Mouse (Mus musculus): ENCODE measurements around the gene Garnl3. TPM values are rescaled to one million over a fixed set of nuclear protein-coding genes. Genes with fewer than 3 reads are reported as not detected.
"Not testable (repeated sequence)": the region's sequence is repeated elsewhere in the genome, so short reads cannot be mapped to it uniquely, and the experiment has no call there.

Gene Garnl3
- total and polyA plus RNA-seq, 3 experiments: 0.08 to 0.19 TPM; not detected in 1

DNA sequence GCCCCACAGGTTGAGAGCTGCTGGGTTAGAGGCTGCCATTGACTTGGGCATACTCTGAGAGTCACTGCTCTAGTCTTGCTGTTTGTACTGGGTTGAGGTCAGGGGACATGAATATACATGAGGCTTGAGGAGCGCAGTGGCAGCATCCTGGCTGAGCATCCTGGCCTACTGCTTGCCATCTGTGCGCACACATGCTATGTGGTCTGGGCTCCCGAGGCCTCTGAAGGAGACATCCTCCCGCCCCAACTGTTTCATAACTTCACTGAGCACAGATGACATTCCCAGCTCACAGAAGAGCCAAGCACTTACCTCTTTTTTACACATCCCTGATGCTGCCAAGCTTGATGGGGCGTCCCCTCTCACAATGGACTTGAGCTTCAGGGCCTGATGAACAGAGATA lies 116.6 kb downstream of the Garnl3 start:
- in situ Hi-C loops (cut with MboI; ENCODE audit: low pct_ligation_motif_present, low pct_unique_long_range_greater_than_20kb, low sequenced_read_pairs) (no loop called here), dilution Hi-C loops (cut with MboI; ENCODE audit: extremely low pct_ligation_motif_present, extremely low pct_unique_long_range_greater_than_20kb, low sequenced_read_pairs) (no loop called here)
- H3K27me3 ChIP-seq (replicated peaks): peaks cover 83% of the 10 kb centered on the region
- no peaks in the 10 kb centered on the region for H3K4me1 ChIP-seq (ENCODE audit: control insufficient read depth in 1 of 2, insufficient read depth in 2 of 2)
- no peaks in the 10 kb centered on the region for H3K36me3 ChIP-seq (replicated peaks in 1 of 2; ENCODE audit: control insufficient read depth in 1 of 2, insufficient read depth in 1 of 2, low read length in 1 of 2)
- peaks cover 3% of the 10 kb centered on the region for H3K9me3 ChIP-seq (replicated peaks; ENCODE audit: low read length)
- no peak overlapping the region for H3K9ac ChIP-seq (ENCODE audit: insufficient read depth, low read depth)
- no peak overlapping the region for H3K27ac ChIP-seq (ENCODE audit: insufficient read depth, low read depth)
- no peaks in the 10 kb centered on the region for H3K79me2 ChIP-seq (replicated peaks; ENCODE audit: control insufficient read depth, extremely low read depth, insufficient read depth, poor library complexity, severe bottlenecking)
- no peak for TF ChIP-seq JUN (IDR thresholded peaks at IDR 0.05; ENCODE audit: insufficient read depth, low read depth, low read length)
- TF ChIP-seq MAX (IDR thresholded peaks at IDR 0.05; ENCODE audit: low read length): no peak
- no peak for TF ChIP-seq PAX5 (IDR thresholded peaks at IDR 0.05; ENCODE audit: low read length)
- no peak for TF ChIP-seq MAFK (IDR thresholded peaks at IDR 0.05; ENCODE audit: insufficient replicate concordance, low read length)
- no peak for TF ChIP-seq KAT2A (IDR thresholded peaks at IDR 0.05; ENCODE audit: insufficient replicate concordance, low read length)
- no peak for TF ChIP-seq BHLHE40 (IDR thresholded peaks at IDR 0.05; ENCODE audit: low read depth, low read length)
- TF ChIP-seq MXI1 (IDR thresholded peaks at IDR 0.05; ENCODE audit: low read depth, low read length): no peak
- no peak for TF ChIP-seq SMC3 (IDR thresholded peaks at IDR 0.05; ENCODE audit: low read depth, low read length)
- no peak for TF ChIP-seq USF2 (conservative IDR thresholded peaks at IDR 0.05; ENCODE audit: low read depth, low read length)
- TF ChIP-seq MEF2A (IDR thresholded peaks at IDR 0.05; ENCODE audit: borderline replicate concordance, low read depth, low read length): no peak
- no peak for TF ChIP-seq SIN3A (IDR thresholded peaks at IDR 0.05; ENCODE audit: low read length)
- TF ChIP-seq HCFC1 (IDR thresholded peaks at IDR 0.05; ENCODE audit: low read depth, low read length): no peak
- TF ChIP-seq RAD21 (IDR thresholded peaks at IDR 0.05; ENCODE audit: low read depth, low read length): no peak
- TF ChIP-seq EP300 (IDR thresholded peaks at IDR 0.05; ENCODE audit: low read length): no peak
- no peak for TF ChIP-seq ZNF384 (IDR thresholded peaks at IDR 0.05; ENCODE audit: low read depth, low read length)
- no peak for TF ChIP-seq CHD2 (IDR thresholded peaks at IDR 0.05; ENCODE audit: low read length)
- no peak for TF ChIP-seq MYC (IDR thresholded peaks at IDR 0.05; ENCODE audit: low read depth, low read length)
- TF ChIP-seq RCOR1 (conservative IDR thresholded peaks at IDR 0.05; ENCODE audit: low read depth, low read length): no peak
- TF ChIP-seq ELF1 (IDR thresholded peaks at IDR 0.05; ENCODE audit: low read depth, low read length): no peak
- DNase-seq (ENCODE audit: extremely low read depth): no peak
- H3K4me2 ChIP-seq (ENCODE audit: insufficient read depth, low read depth, poor library complexity, severe bottlenecking): no peak overlapping the region
- H3K4me3 ChIP-seq (replicated peaks in 1 of 3; ENCODE audit: low read depth in 2 of 3, low read length in 2 of 3, poor library complexity in 1 of 3): no peak overlapping the region

- H3K27me3 ChIP-seq (replicated peaks): peaks cover 78% of the 10 kb centered on the region
- DNase-seq (ENCODE audit: extremely low read depth); H3K9me3 ChIP-seq (replicated peaks; ENCODE audit: low read length); H3K79me2 ChIP-seq (replicated peaks; ENCODE audit: control insufficient read depth, extremely low read depth, insufficient read depth, poor library complexity, severe bottlenecking); dilution Hi-C loops (cut with MboI; ENCODE audit: extremely low pct_ligation_motif_present, extremely low pct_unique_long_range_greater_than_20kb, low sequenced_read_pairs); H3K4me1 ChIP-seq (ENCODE audit: control insufficient read depth in 1 of 2, insufficient read depth in 2 of 2); H3K4me2 ChIP-seq (ENCODE audit: insufficient read depth, low read depth, poor library complexity, severe bottlenecking); H3K36me3 ChIP-seq (replicated peaks in 1 of 2; ENCODE audit: control insufficient read depth in 1 of 2, insufficient read depth in 1 of 2, low read length in 1 of 2); H3K4me3 ChIP-seq (replicated peaks in 1 of 3; ENCODE audit: low read depth in 2 of 3, low read length in 2 of 3, poor library complexity in 1 of 3); H3K27ac ChIP-seq (ENCODE audit: insufficient read depth, low read depth); in situ Hi-C loops (cut with MboI; ENCODE audit: low pct_ligation_motif_present, low pct_unique_long_range_greater_than_20kb, low sequenced_read_pairs); H3K9ac ChIP-seq (ENCODE audit: insufficient read depth, low read depth): not testable (repeated sequence)
- TF ChIP-seq RAD21 (IDR thresholded peaks at IDR 0.05; ENCODE audit: low read depth, low read length): peak; percentile 7
- peak; percentile 16 to 62; a peak in 3 of 4 replicates for TF ChIP-seq CTCF (conservative IDR thresholded peaks at IDR 0.05 in 1 of 2, IDR thresholded peaks at IDR 0.05 in 1 of 2; ENCODE audit: low read depth in 2 of 2, low read length in 2 of 2)
- peak; percentile 31; the same call in 1 of the 2 replicates for TF ChIP-seq SMC3 (IDR thresholded peaks at IDR 0.05; ENCODE audit: low read depth, low read length)
Measured at GRCm38 (mm10) chr2:33009055-33009454, 122.4 kb downstream of the Garnl3 start.

All from CH12.LX (cell line).